Mouse (Mus musculus) heart, adult 11 months (tissue): ENCODE data around the gene Tmem189.

Experiments
- DNase-seq: peaks from one replicate; pipeline ENCODE4 v3.0.0; 2022

Gene Tmem189

GRCm38 (mm10) chr2:167700018-167700417 lies 10.4 kb upstream of the Tmem189 start:
- DNase-seq, result no peak

GRCm38 (mm10) chr2:167697902-167698301 lies 8.3 kb upstream of the Tmem189 start:
- peak; percentile 99 for DNase-seq

- DNase-seq, result peak; percentile 98
Observed at GRCm38 (mm10) chr2:167696143-167696542, 6.5 kb upstream of the Tmem189 start.

GRCm38 (mm10) chr2:167695491-167695890 lies 5.9 kb upstream of the Tmem189 start:
- no peak for DNase-seq

- DNase-seq, result no peak
Observed at GRCm38 (mm10) chr2:167694963-167695362, 5.3 kb upstream of the Tmem189 start.

GRCm38 (mm10) chr2:167694244-167694643 lies 4.6 kb upstream of the Tmem189 start:
- peak; percentile 95 for DNase-seq

GRCm38 (mm10) chr2:167693540-167693939 lies 3.9 kb upstream of the Tmem189 start:
- no peak for DNase-seq

- no peak for DNase-seq
Observed at GRCm38 (mm10) chr2:167692831-167693230, 3.2 kb upstream of the Tmem189 start.

GRCm38 (mm10) chr2:167691871-167692661 lies 2.4 kb upstream of the Tmem189 start:
- DNase-seq, result peak; percentile 96

- no peak for DNase-seq
Observed at GRCm38 (mm10) chr2:167691410-167691809, 1.8 kb upstream of the Tmem189 start.

- DNase-seq, result peak; percentile 98
Observed at GRCm38 (mm10) chr2:167690962-167691311, 1.3 kb upstream of the Tmem189 start.

- peak; percentile 97 for DNase-seq
Observed at GRCm38 (mm10) chr2:167690219-167690961, 768 bp upstream of the Tmem189 start.

GRCm38 (mm10) chr2:167688498-167689451 lies 847 bp downstream of the Tmem189 start, which contains the start of gene Cebpb:
TSS of gene Cebpb (plus strand) at chr2:167688915.
- DNase-seq, result peak; percentile 99

- no peak for DNase-seq
Observed at GRCm38 (mm10) chr2:167688126-167688497, 1.5 kb downstream of the Tmem189 start.

GRCm38 (mm10) chr2:167687651-167688101 lies 1.9 kb downstream of the Tmem189 start:
- DNase-seq, result peak; percentile 97

- DNase-seq, result peak; percentile 94
Observed at GRCm38 (mm10) chr2:167687250-167687586, 2.4 kb downstream of the Tmem189 start.

- peak; percentile 94 for DNase-seq
Observed at GRCm38 (mm10) chr2:167686382-167687249, 3.0 kb downstream of the Tmem189 start.

GRCm38 (mm10) chr2:167685865-167686264 lies 3.8 kb downstream of the Tmem189 start:
- DNase-seq, result no peak

- peak; percentile 99 for DNase-seq
Observed at GRCm38 (mm10) chr2:167685137-167685536, 4.5 kb downstream of the Tmem189 start.

GRCm38 (mm10) chr2:167683721-167684120 lies 5.9 kb downstream of the Tmem189 start:
- DNase-seq, result no peak

GRCm38 (mm10) chr2:167680657-167681056 lies 9.0 kb downstream of the Tmem189 start:
- DNase-seq, result peak; percentile 94

GRCm38 (mm10) chr2:167679902-167680430 lies 9.7 kb downstream of the Tmem189 start:
- DNase-seq, result peak; percentile 97
